Mouse (Mus musculus): ENCODE data around the gene Wnt3a. TPM values are rescaled to one million over a fixed set of nuclear protein-coding genes. Genes with fewer than 3 reads are reported as not detected.
"Not testable (repeated sequence)": the region's sequence is repeated elsewhere in the genome, so short reads cannot be mapped to it uniquely, and the experiment has no call there.

Wnt3a gene
- total RNA-seq, 2 experiments from 2014 or later, result not detected

DNA sequence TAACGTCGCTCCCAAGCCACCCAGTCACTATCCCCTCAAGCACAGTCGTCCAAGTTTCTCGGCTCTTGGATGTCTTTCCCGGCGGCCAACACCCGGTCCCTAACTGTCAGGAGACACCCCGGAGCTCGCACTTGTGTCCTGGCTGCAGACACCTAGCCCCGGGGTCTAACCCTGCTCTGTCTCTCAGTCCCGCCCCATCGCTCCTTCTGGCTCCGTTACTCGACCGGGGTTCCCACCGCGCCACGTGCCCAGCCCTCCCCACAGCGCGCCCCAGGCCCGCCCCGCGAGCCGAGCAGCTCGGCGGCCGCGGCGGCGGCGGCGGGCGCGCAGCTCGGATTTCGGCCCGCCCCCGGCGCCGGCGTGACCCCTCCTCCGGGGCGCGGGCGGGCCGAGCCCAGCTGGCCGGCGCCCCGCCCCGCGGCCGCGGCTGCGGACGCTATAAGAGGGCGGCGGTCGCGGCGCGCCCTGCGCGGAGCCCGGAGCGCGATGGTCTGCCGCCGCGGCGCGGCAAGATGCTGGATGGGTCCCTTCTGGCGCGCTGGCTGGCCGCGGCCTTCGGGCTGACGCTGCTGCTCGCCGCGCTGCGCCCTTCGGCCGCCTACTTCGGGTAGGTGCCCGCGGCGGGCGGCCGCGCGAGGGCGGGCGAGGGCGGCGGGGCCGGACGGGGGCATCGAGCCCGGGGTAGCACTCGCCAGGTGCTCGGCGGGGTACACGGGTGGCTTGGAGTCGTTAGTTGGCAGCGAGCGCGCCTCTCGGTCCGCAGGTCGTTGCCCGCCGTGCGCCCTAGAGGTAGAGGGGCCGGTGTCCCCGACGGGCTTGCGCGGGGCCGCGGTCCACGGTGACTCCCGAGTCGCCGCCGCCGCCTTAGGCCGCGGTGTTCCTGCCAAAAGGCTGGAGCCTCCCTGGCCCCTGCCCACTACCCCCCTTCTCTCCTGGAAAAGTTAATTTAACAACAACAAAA, 16.2 kb upstream of the Wnt3a start, which contains the start of gene Wnt9a:
TSS of gene Wnt9a (plus strand) at position 468 of the 961 bp plus-strand sequence.
- intact Hi-C loops (cut with DNase I), result loop anchor here (2.0 to 5.0 kb wide), 3 partner anchors 24 to 121 kb away; no protein-coding TSS in a partner anchor
- Histone ChIP-seq H3K27ac (peak within 1 kb of the TSS; percentile 86), H3K4me3 (peak within 1 kb of the TSS; percentile 56)
- no peak for TF ChIP-seq CTCF (IDR thresholded peaks at IDR 0.05)
- peak in 1 of 2 experiments; percentile 50 for DNase-seq (ENCODE audit: extremely low spot score in 1 of 2, low spot score in 2 of 2)

DNA sequence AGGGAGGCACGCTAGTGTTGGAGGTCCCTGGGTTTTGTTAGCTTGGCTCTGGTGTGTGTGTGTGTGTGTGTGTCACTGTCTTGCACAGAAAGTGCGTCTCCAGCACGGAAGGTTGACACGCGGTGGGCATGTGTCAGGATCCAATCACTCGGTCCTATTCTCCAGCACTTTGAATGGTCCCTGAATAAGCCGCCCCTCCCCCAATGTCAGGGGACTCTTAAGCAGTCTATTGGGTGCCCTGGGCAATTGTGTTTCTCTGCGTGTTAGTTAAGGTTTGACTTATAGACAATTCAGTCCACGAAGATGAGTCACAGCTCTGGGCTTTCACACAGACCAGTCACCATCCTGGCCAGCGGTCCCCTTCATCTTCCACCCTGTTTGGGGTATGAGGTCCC, 15.3 kb upstream of the Wnt3a start:
- Histone ChIP-seq H3K4me3 (peak overlapping the region; percentile 28), H3K27ac (peak overlapping the region; percentile 86)
- no peak for DNase-seq (ENCODE audit: extremely low spot score in 1 of 2, low spot score in 2 of 2)
- intact Hi-C loops (cut with DNase I), result loop anchor here (2.0 to 5.0 kb wide), 3 partner anchors 25 to 121 kb away; no protein-coding TSS in a partner anchor
- no peak for TF ChIP-seq CTCF (IDR thresholded peaks at IDR 0.05)

DNA sequence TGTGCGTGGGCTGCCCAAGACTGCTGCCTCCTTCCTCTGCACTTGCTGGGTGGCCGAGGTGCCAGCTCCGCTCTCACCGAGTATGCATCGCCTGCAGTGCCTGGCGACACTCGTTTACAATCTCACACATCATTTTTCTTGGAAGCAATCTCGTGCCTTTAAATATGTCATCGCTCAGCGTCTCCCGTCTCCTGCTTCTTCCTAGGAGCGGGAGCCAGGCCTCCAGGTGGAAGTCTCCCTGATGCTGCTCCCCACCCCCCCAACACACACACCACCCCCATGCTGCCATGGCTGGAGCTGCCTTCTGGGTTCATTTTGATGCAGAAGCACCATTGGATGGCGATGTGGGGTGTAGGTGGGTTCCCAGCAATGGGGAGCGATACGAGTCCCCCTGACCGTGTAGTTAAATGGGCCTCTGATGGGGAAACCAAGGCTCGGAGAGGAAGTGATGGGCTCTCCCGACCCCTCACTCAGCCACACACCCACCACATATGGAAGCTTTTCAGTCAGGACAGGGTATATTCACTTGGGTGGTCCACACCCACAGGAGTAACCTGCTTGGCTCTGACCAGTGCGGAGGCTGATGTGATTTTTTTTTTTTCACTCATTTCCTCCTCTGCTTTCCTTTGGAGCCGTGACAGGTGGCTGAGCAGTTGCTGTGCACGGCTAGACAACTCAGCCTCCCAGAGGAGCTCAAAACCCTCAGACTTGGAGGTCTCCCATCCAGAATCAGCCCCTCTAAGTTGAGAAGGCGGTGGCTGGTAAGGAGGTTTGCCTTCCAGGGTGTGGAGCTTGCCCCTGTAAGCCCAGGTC, 14.7 kb upstream of the Wnt3a start:
- no peak for TF ChIP-seq CTCF (IDR thresholded peaks at IDR 0.05)
- intact Hi-C loops (cut with DNase I), result loop anchor here (5.0 kb wide), 2 partner anchors 107 to 122 kb away; no protein-coding TSS in a partner anchor
- peak in 1 of 2 experiments; percentile 56 for DNase-seq (ENCODE audit: extremely low spot score in 1 of 2, low spot score in 2 of 2)
- Histone ChIP-seq H3K4me3 (peak overlapping the region; percentile 28), H3K27ac (peak overlapping the region; percentile 86)

DNA sequence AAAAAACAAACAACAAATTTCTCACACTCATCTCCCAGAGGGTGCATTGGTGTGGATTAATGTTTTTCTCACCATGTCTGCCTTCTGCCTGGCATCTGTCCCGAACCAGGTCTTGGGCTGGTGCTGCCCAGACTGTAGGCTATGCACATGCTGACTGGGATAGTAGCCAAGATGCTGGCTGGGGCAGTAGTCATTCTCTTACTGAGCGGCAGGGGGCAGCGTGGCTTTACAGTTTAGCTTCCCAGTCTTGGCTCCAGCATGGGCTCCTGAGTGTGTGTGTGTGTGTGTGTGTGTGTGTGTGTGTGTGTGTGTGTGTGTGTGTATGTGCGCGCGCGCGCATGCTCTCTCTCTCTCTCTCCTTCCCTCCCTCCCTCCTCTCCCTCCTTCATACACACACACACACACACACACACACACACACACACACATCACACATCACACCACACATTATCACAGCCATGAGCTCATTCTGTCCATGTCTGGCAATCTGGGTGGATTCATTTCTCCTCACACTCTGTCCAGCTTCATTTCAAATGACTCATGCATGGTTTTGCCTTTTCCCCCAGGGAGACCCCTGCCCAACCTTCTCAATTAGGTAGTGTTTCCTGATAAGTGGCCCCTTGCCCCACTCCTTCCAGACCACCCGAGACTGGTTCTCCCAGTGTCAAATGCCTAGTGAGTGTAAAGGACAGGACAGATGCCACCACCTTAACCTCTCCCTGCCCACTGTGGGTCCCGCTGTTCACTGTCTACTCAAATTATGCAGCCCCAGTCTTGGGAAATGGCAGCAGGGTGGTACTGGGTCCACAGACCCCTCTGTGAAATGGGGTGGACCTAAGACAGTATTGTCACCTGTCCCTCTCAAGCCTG, 12.4 kb upstream of the Wnt3a start:
- H3K4me3 ChIP-seq, result no peak overlapping the region
- no peak overlapping the region for H3K27ac ChIP-seq
- peak; percentile 67 for TF ChIP-seq CTCF (IDR thresholded peaks at IDR 0.05)
- intact Hi-C loops (cut with DNase I), result no loop called here
- peak; percentile 80 to 81 for DNase-seq (ENCODE audit: extremely low spot score in 1 of 2, low spot score in 2 of 2)

DNA sequence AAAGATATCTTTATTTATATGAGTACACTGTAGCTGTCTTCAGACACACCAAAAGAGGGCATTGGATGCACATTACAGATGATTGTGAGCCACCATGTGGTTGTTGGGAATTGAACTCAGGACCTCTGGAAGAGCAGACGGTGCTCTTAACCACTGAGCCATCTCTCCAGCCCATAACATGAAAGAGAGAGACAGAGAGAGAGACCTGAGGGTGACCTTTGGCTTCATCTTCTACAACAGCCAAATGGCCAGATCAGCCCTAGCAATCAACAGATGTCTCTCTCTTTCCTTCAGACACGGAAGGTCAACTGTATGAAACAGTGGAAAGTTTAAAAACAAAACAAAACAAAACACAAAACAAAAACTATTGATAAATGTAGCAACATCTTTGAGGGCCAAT, 10.5 kb upstream of the Wnt3a start:
- H3K27ac ChIP-seq; H3K4me3 ChIP-seq; DNase-seq (ENCODE audit: extremely low spot score in 1 of 2, low spot score in 2 of 2); intact Hi-C loops (cut with DNase I): not testable (repeated sequence)

DNA sequence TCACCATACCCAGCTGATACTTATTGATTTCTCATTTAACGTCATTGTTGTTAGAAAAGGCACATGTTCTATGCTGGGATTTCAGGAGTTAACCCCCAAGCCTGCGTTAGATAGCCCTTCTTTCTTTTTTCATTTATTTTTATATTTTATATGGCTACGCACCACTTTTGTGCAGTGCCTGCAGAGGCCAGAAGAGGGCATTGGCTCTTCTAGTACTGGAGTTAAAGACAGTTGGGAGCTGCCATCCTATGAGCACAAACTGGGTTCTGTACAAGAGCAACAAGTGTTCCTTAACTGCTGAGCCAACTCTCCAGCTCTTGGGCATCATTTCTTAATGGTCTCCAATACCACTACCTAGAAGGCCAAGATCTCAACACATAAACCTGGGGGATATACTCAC, 9.6 kb upstream of the Wnt3a start:
- TF ChIP-seq CTCF (IDR thresholded peaks at IDR 0.05), result peak; percentile 64
- intact Hi-C loops (cut with DNase I), result no loop called here
- Histone ChIP-seq H3K4me3 (no peak overlapping the region), H3K27ac (no peak overlapping the region)
- DNase-seq (ENCODE audit: extremely low spot score in 1 of 2, low spot score in 2 of 2), result no peak

DNA sequence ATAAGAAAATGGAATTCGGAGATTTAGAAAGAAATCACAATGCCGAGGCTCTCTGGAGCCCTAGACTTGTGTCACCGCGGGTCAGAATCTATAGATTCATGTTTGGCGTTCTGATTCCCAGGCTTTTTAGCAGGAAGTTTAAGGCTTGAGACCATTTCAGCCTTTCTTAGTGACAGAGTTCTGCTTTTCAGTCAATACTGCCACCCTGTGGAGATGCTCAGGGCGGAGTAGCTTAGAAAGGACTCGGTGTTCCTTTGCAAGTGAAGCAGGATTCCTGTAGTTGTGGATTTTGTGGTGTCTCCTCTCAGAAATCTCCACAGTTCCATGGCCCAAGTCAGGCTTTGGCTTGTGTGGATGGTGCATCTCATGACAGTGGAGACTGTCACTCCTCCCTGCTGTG, 7.4 kb upstream of the Wnt3a start:
- intact Hi-C loops (cut with DNase I), result loop anchor here (1.0 to 5.0 kb wide), 5 partner anchors 59 to 381 kb away; partner anchors contain the start of gene Btnl10
- TF ChIP-seq CTCF (IDR thresholded peaks at IDR 0.05), result peak; percentile 85
- peak; percentile 53 to 63 for DNase-seq (ENCODE audit: extremely low spot score in 1 of 2, low spot score in 2 of 2)
- no peak overlapping the region for H3K27ac ChIP-seq
- H3K4me3 ChIP-seq, result no peak overlapping the region

DNA sequence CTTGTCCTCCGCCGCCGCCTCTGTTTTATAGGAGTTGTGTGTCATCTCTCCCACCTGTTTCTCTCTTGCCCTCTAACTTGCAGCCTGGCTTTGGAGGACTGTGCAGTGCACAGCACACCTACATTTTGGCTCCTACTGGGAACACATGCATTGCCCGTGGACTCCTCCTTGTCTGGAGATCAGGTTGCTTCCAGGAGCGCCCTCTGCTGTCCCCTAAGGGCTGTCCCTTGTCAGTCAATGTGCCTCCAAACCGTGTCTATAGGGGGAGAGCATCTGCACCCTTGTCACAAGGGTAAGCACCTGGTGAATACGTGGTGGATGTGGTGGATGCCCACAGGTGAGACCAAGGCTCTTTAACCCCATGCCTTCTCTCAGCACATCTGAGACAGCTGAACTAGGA, 3.1 kb upstream of the Wnt3a start:
- no peak for DNase-seq (ENCODE audit: extremely low spot score in 1 of 2, low spot score in 2 of 2)
- intact Hi-C loops (cut with DNase I), result loop anchor here (1.0 kb wide), 1 partner anchor 56 kb away; no protein-coding TSS in a partner anchor
- Histone ChIP-seq H3K4me3 (no peak overlapping the region), H3K27ac (no peak overlapping the region)
- peak; percentile 61 for TF ChIP-seq CTCF (IDR thresholded peaks at IDR 0.05)

DNA sequence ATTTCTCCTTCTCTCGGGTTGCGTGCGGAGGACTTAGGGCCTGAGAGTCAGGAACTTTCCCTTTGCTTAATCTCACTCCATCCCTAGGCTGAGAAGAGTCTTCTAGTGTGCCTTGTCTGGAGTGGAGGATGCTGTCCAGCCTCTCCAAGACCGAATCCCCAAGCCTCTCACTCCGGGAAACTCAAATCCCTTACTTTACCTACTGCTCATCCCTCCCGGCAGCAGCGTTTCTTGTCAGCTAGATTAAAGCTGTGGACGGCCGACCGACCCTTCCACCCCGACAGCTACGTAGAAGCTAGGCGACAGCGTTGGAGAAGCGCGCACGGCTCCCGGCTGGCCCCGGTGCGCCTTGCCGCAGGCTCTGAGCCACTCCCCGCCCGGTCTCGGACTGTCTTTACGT, 846 bp downstream of the Wnt3a start:
- H3K4me3 ChIP-seq, result no peak overlapping the region
- no peak for DNase-seq (ENCODE audit: extremely low spot score in 1 of 2, low spot score in 2 of 2)
- no peak overlapping the region for H3K27ac ChIP-seq
- no peak for TF ChIP-seq CTCF (IDR thresholded peaks at IDR 0.05)
- intact Hi-C loops (cut with DNase I), result no loop called here

DNA sequence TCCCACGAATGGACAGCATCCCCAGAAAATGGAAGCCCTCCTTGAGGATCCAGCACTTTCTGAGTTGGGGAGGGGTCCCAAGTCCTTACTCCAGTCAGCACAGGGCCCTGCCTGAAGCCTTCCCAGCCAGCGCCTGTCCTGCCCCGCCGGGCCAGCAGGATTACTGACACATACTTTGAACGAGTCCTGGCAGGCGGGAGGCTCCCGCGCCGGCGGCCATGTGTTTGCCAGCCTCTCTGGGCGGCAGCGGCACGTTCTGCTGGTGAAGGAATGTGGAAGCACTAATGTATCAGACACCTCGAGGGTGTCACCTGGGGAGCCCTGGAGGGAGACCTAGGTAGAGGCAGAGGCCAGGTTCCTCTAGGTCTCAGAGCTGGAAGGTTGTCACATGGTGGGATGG, 6.4 kb downstream of the Wnt3a start:
- H3K4me3 ChIP-seq, result no peak overlapping the region
- DNase-seq (ENCODE audit: extremely low spot score in 1 of 2, low spot score in 2 of 2), result no peak
- no peak overlapping the region for H3K27ac ChIP-seq
- no peak for TF ChIP-seq CTCF (IDR thresholded peaks at IDR 0.05)
- intact Hi-C loops (cut with DNase I), result no loop called here

DNA sequence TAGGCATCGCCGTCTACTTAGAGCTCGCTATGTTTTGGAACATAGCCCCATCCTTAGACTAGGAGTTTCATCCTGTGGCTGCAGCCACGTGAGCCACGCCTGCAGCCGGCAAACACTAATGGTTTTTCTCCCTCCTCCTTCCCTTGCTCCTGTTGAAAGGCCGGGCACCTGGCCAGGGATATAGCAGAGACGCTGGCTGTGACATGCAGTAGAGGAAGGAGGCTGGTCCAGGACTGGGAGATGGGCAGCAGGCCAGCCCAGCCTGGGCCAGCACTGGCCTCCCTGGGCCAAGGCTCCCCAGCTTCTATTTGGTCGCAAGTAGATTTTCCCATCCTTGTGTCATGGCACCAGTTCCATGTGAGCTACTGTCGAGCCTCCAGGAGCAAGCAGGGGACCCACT, 7.6 kb downstream of the Wnt3a start:
- TF ChIP-seq CTCF (IDR thresholded peaks at IDR 0.05), result no peak
- no peak overlapping the region for H3K4me3 ChIP-seq
- no peak overlapping the region for H3K27ac ChIP-seq
- intact Hi-C loops (cut with DNase I), result no loop called here
- DNase-seq (ENCODE audit: extremely low spot score in 1 of 2, low spot score in 2 of 2), result no peak
